Mouse (Mus musculus): ENCODE results near the gene Thop1. TPM values are rescaled to one million over a fixed set of nuclear protein-coding genes. Genes with fewer than 3 reads are reported as not detected.

The Thop1 gene
- total RNA-seq (2023): 13.4 TPM

DNA sequence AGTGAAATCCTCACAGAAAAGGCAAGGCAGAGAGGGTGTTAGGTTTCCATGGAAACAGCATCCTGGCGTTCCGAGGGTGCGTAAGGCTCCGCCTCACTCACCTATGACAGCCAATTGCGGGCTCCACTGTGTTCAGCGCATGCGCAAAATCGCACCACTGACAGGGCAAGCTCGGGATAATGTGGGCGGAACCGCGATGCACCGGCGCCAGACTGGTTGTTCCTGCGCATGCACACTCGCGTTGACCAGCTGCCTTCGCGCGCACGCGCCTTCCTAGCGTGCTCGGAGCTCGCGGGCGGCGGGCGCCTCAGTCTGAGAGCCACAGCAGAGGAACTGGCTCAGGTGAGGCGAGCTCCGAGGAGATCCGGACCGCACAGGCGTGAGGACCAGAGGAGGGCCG lies at the start of gene Thop1:
Gene Thop1 (plus strand): TSS at position 200 of the 400 bp plus-strand sequence.

DNA sequence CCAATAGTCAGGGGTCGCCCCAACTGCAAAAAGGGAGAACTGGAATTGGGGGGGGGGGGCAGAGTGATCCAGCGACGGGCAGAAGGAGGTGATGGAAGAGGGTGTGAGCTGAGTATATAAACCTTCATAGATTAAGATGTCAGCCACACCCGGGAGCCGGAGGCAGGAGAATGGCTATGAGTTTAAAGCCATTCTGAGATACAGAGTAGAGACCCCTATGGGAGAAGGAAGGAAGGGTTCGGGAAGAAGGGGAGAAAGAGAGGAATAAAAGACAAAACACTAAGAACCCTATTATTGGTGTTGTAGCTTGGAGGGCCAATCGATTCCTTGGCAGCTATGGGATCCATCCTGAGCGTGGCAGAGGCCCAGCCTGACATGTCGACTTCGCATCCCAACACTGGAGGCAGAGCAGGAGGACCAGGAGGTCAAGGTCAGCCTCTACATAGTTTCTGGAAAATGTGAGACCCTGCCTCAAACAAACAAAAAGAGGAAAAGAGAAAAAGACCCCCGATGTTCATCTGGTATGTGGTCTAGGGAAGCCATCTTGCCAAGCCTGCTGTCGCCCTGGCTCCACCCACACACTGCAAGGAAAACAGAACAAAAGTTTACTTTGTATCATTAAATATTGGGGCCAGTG lies 44.1 kb upstream of the Thop1 start, which contains the start of gene Diras1:
Gene Diras1 (minus strand): TSS at position 24 of the 637 bp plus-strand sequence.

DNA sequence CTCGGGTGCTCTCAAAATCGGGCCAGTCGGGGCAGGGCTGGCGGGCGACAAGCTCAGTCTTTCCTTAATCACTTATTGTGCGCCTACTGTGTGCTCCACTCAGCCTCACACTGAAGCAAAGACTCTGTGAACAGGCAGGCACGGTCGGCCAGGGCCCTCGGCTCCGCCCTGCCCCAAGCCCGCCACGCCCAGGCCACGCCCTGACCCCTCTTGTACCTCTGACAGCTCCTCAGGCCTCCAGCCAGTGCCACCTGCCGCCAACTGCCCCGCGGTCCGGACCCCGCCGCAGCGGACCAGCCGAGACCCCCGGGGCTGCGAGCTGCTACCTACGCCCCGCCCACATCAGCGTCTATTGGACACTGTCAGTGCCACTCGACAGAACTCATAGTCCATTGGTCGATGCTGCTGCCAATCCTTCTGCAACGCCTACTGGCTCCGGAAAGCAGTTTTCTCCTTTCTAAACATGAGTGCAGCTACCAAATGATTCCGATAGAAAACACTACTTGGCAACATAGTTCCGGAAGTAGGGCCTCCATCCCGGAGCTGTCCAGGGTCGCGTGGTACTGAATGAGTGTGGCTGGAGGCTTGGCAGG lies 32.8 kb upstream of the Thop1 start, which contains the start of gene Slc39a3:
Gene Slc39a3 (minus strand): TSS at position 439 of the 593 bp plus-strand sequence.

DNA sequence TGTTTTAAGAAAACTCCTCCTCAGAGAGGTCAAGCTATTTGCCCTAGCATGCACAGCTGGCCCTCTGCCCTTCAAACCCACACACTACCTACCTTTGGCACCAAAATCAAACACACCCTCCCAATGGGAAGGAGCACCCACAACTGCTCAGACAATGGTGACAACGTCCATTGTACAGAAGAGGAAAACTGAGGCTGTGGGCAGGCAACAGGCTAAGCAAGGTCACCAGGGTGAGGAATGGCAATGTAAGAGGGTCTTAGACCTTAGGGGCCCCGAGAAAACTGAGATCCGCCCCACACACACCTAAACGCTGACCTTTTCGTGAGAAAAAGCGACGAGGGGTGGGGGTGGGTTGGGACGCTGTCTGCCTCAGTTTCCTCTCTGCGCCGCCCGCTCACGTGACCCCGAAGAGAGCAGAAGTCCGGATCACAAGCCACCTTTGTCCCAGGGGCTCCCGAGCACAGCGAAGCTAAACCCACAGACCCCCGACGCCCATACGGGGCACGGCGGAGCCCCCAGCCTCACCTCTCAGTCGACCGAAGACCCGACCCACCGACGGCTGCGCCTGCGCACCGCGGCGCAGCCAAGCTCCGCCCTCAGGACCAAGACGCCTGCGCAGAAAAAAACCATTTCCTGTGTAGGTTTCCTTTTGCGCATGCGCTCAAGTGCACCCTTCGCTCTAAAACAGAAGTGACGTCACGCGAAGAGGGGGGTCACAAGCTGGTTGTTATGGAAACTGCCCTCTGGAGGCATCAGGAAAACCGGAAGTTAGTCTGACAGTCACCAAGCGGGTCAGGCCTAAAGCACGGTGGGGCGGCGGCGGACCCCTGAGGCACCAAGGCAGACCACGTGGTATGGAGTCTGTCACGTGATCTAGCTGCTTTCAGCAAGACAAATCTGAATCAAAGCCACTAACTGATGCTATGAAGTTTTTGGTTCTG lies 10.0 kb upstream of the Thop1 start, which contains the start of gene Sgta:
Gene Sgta (minus strand): TSS at position 579 of the 941 bp plus-strand sequence.

DNA sequence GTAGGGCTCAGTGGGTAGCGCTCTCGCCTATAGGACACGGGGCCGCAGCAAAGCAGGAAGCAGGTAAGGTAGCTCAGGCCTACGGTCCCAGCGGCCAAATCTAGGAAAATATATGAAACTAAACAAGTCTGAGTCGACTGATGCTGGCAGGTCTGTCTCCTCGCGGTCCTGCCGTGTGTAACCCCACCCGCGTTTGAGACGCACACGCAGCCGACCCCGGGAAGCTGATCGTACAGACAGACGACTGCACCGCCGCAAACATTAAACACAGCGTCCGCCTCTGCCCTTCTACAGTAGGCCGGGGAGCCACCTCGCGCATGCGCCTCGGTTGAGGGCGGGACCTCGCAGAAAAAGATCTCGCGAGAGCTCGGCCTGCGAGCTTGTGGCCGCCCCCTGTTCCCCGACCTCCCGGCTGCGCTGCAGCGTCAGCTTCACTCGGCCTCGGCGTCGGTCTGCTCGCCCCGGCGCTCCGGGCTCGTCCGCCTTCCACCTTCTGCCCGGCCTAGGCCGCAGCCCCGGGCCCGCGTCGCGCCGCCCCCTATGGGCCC lies 35.8 kb downstream of the Thop1 start, which contains the start of gene Map2k2:
Gene Map2k2 (plus strand): TSS at position 351 of the 548 bp plus-strand sequence.

Other genes starting within 250 kb of the Thop1 start
- 545 TPM for gene Oaz1, start 243.4 kb upstream of the Thop1 start, total RNA-seq (2023)
- gene Lingo3, start 226.0 kb upstream of the Thop1 start, total RNA-seq (2023): not detected
- 24.7 TPM for gene Lsm7, start 214.8 kb upstream of the Thop1 start, total RNA-seq (2023)
- gene Sppl2b, start 214.8 kb upstream of the Thop1 start, total RNA-seq (2023): 39.0 TPM
- not detected for gene Tmprss9, start 198.2 kb upstream of the Thop1 start, total RNA-seq (2023)
- gene Timm13, start 169.1 kb upstream of the Thop1 start, total RNA-seq (2023): 72.7 TPM
- gene Lmnb2, start 151.8 kb upstream of the Thop1 start, total RNA-seq (2023): 10.2 TPM
- 28.6 TPM for gene Gadd45b, start 140.0 kb upstream of the Thop1 start, total RNA-seq (2023)
- not detected for gene Gng7, start 55.1 kb upstream of the Thop1 start, total RNA-seq (2023)
- not detected for gene Diras1, start 44.4 kb upstream of the Thop1 start, total RNA-seq (2023)
- 17.1 TPM for gene Slc39a3, start 32.6 kb upstream of the Thop1 start, total RNA-seq (2023)
- 55.5 TPM for gene Sgta, start 9.9 kb upstream of the Thop1 start, total RNA-seq (2023)
- not detected for gene Creb3l3, start 28.8 kb downstream of the Thop1 start, total RNA-seq (2023)
- gene Map2k2, start 35.9 kb downstream of the Thop1 start, total RNA-seq (2023): 128 TPM
- gene Zbtb7a, start 65.2 kb downstream of the Thop1 start, total RNA-seq (2023): 58.9 TPM
- gene Pias4, start 97.9 kb downstream of the Thop1 start, total RNA-seq (2023): 34.9 TPM
- gene Eef2, start 106.6 kb downstream of the Thop1 start, total RNA-seq (2023): 2,367 TPM
- 62.3 TPM for gene Dapk3, start 113.0 kb downstream of the Thop1 start, total RNA-seq (2023)
- gene 4930442H23Rik, start 113.8 kb downstream of the Thop1 start, total RNA-seq (2023): not detected
- gene Nmrk2, start 132.0 kb downstream of the Thop1 start, total RNA-seq (2023): not detected
- 0.50 TPM for gene Atcay, start 160.8 kb downstream of the Thop1 start, total RNA-seq (2023)
- gene Zfr2, start 163.1 kb downstream of the Thop1 start, total RNA-seq (2023): 4.9 TPM
- gene Matk, start 182.9 kb downstream of the Thop1 start, total RNA-seq (2023): 15.3 TPM
- gene Mrpl54, start 196.9 kb downstream of the Thop1 start, total RNA-seq (2023): 104 TPM
- gene Apba3, start 196.9 kb downstream of the Thop1 start, total RNA-seq (2023): 45.7 TPM
- gene Tjp3, start 221.5 kb downstream of the Thop1 start, total RNA-seq (2023): 4.3 TPM
- gene Pip5k1c, start 222.9 kb downstream of the Thop1 start, total RNA-seq (2023): 128 TPM

Data from CD4-positive naive resting alpha-beta T cell, adult 57 days (primary cell).